Mouse (Mus musculus) stomach, postnatal 0 days (tissue): ENCODE measurements around the gene Ctnnbip1.

Experiments
- CTCF ChIP-seq: IDR thresholded peaks from 2 replicates; pipeline ENCODE4 v1.5.1; 2016; ENCODE audit warnings: antibody characterized with exemption, low read depth, mild to moderate bottlenecking, moderate library complexity
- EP300 ChIP-seq: optimal IDR thresholded peaks from 2 replicates; pipeline ENCODE3; 2016; ENCODE audit warnings: antibody characterized with exemption

DNA sequence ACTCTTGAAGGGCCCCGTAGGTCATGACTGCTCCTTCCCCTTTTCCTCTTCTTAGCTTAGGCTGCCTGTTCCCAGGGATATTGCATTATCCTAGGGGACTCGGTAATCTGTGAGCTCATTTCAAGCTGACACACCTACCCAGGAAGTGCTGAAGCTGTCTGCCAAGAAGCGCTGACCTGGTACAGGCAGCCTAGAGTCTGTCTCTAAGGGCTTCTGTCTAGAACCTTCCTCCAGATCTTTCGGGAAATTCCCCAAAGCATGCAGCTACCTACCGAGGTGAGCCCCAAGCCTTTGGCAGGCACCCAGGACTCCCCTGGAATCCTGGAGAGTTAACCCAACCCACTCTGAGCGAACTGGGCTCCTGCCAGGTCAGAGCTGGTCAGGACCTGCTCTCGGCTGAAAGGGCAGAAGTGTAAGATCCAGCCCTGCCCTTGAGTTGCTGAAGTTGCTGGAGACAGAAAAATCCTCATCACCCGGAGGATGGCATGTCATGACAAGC is 53.7 kb downstream of the Ctnnbip1 start:
- TF ChIP-seq CTCF (no peak), EP300 (peak; percentile 40)
